Mouse (Mus musculus): ENCODE data around the gene Hoxd11. TPM values are rescaled to one million over a fixed set of nuclear protein-coding genes. Genes with fewer than 3 reads are reported as not detected.

The Hoxd11 gene
- polyA plus RNA-seq, 1 experiment, result not detected

- no peak for TF ChIP-seq CTCF (IDR thresholded peaks at IDR 0.05; ENCODE audit: extremely low read depth, insufficient read depth, insufficient read length, insufficient replicate concordance)
- no peak for TF ChIP-seq POLR2A (IDR thresholded peaks at IDR 0.05; ENCODE audit: low read depth, low read length)
- 7% methylated on average over 15 of the region's 15 CpGs for WGBS
- no peak overlapping the region for H3K27ac ChIP-seq (ENCODE audit: insufficient read depth, low read length)
- peaks cover 9% of the 10 kb centered on the region for H3K4me1 ChIP-seq (ENCODE audit: control insufficient read depth, insufficient read depth, insufficient read length)
- H3K4me3 ChIP-seq (ENCODE audit: extremely low read depth, insufficient read depth, insufficient read length), result peak overlapping the region; percentile 11; the same call in 1 of the 2 replicates
- H3K27me3 ChIP-seq (ENCODE audit: control insufficient read depth, insufficient read depth, low read length), result peaks cover 58% of the 10 kb centered on the region
- no peak for DNase-seq (ENCODE audit: low read depth in 1 of 2, low spot score in 2 of 2)
- no peaks in the 10 kb centered on the region for H3K36me3 ChIP-seq (ENCODE audit: control insufficient read depth, insufficient read depth, low read length)
Measured at GRCm38 (mm10) chr2:74658024-74658666, 21.2 kb upstream of the Hoxd11 start.

GRCm38 (mm10) chr2:74658667-74659371 lies 20.5 kb upstream of the Hoxd11 start:
- H3K4me1 ChIP-seq (ENCODE audit: control insufficient read depth, insufficient read depth, insufficient read length), result peaks cover 9% of the 10 kb centered on the region
- no peak for TF ChIP-seq CTCF (IDR thresholded peaks at IDR 0.05; ENCODE audit: extremely low read depth, insufficient read depth, insufficient read length, insufficient replicate concordance)
- TF ChIP-seq POLR2A (IDR thresholded peaks at IDR 0.05; ENCODE audit: low read depth, low read length), result no peak
- no peak overlapping the region for H3K27ac ChIP-seq (ENCODE audit: insufficient read depth, low read length)
- H3K4me3 ChIP-seq (ENCODE audit: extremely low read depth, insufficient read depth, insufficient read length), result 0 out of 2 replicates have a peak overlapping the region, but pooled peaks have one; percentile 1
- DNase-seq (ENCODE audit: low read depth in 1 of 2, low spot score in 2 of 2), result no peak
- 5% methylated on average over 47 of the region's 47 CpGs for WGBS
- peaks cover 59% of the 10 kb centered on the region for H3K27me3 ChIP-seq (ENCODE audit: control insufficient read depth, insufficient read depth, low read length)
- H3K36me3 ChIP-seq (ENCODE audit: control insufficient read depth, insufficient read depth, low read length), result no peaks in the 10 kb centered on the region

GRCm38 (mm10) chr2:74659507-74660005 lies 19.8 kb upstream of the Hoxd11 start, which contains the start of gene Evx2:
Evx2 (minus strand) TSS chr2:74659557.
- Histone ChIP-seq H3K4me3 (ENCODE audit: extremely low read depth, insufficient read depth, insufficient read length) (0 out of 2 replicates have a peak within 1 kb of the TSS, but pooled peaks have one; percentile 1), H3K27ac (ENCODE audit: insufficient read depth, low read length) (no peak within 1 kb of the TSS), H3K4me1 (ENCODE audit: control insufficient read depth, insufficient read depth, insufficient read length) (peaks cover 9% of the 10 kb centered on the region), H3K27me3 (ENCODE audit: control insufficient read depth, insufficient read depth, low read length) (peaks cover 56% of the 10 kb centered on the region), H3K36me3 (ENCODE audit: control insufficient read depth, insufficient read depth, low read length) (no peaks in the 10 kb centered on the region)
- DNase-seq (ENCODE audit: low read depth in 1 of 2, low spot score in 2 of 2), result no peak
- no peak for TF ChIP-seq POLR2A (IDR thresholded peaks at IDR 0.05; ENCODE audit: low read depth, low read length)
- TF ChIP-seq CTCF (IDR thresholded peaks at IDR 0.05; ENCODE audit: extremely low read depth, insufficient read depth, insufficient read length, insufficient replicate concordance), result no peak
- 12% methylated on average over 28 of the region's 28 CpGs for WGBS

- Histone ChIP-seq H3K4me3 (ENCODE audit: extremely low read depth, insufficient read depth, insufficient read length) (no peak overlapping the region), H3K36me3 (ENCODE audit: control insufficient read depth, insufficient read depth, low read length) (no peaks in the 10 kb centered on the region), H3K27ac (ENCODE audit: insufficient read depth, low read length) (no peak overlapping the region), H3K27me3 (ENCODE audit: control insufficient read depth, insufficient read depth, low read length) (peaks cover 47% of the 10 kb centered on the region), H3K4me1 (ENCODE audit: control insufficient read depth, insufficient read depth, insufficient read length) (peaks cover 6% of the 10 kb centered on the region)
- TF ChIP-seq CTCF (IDR thresholded peaks at IDR 0.05; ENCODE audit: extremely low read depth, insufficient read depth, insufficient read length, insufficient replicate concordance) (no peak), POLR2A (IDR thresholded peaks at IDR 0.05; ENCODE audit: low read depth, low read length) (no peak)
- no peak for DNase-seq (ENCODE audit: low read depth in 1 of 2, low spot score in 2 of 2)
- 7% methylated on average over 30 of the region's 30 CpGs for WGBS
Measured at GRCm38 (mm10) chr2:74660421-74661375, 18.7 kb upstream of the Hoxd11 start.

- peaks cover 42% of the 10 kb centered on the region for H3K27me3 ChIP-seq (ENCODE audit: control insufficient read depth, insufficient read depth, low read length)
- H3K27ac ChIP-seq (ENCODE audit: insufficient read depth, low read length), result no peak overlapping the region
- no peak for DNase-seq (ENCODE audit: low read depth in 1 of 2, low spot score in 2 of 2)
- H3K4me1 ChIP-seq (ENCODE audit: control insufficient read depth, insufficient read depth, insufficient read length), result peaks cover 3% of the 10 kb centered on the region; the same call in 1 of the 2 replicates
- H3K4me3 ChIP-seq (ENCODE audit: extremely low read depth, insufficient read depth, insufficient read length), result no peak overlapping the region
- H3K36me3 ChIP-seq (ENCODE audit: control insufficient read depth, insufficient read depth, low read length), result no peaks in the 10 kb centered on the region
- 6% methylated on average over 14 of the region's 14 CpGs for WGBS
- TF ChIP-seq POLR2A (IDR thresholded peaks at IDR 0.05; ENCODE audit: low read depth, low read length) (no peak), CTCF (IDR thresholded peaks at IDR 0.05; ENCODE audit: extremely low read depth, insufficient read depth, insufficient read length, insufficient replicate concordance) (no peak)
Measured at GRCm38 (mm10) chr2:74661685-74662084, 17.7 kb upstream of the Hoxd11 start.

GRCm38 (mm10) chr2:74663291-74663925 lies 15.9 kb upstream of the Hoxd11 start:
- TF ChIP-seq POLR2A (IDR thresholded peaks at IDR 0.05; ENCODE audit: low read depth, low read length) (no peak), CTCF (IDR thresholded peaks at IDR 0.05; ENCODE audit: extremely low read depth, insufficient read depth, insufficient read length, insufficient replicate concordance) (peak; percentile 29; the same call in 1 of the 2 replicates)

More at GRCm38 (mm10) chr2:74663291-74663925, 15.9 kb upstream of the Hoxd11 start:
- H3K4me3 ChIP-seq (ENCODE audit: extremely low read depth, insufficient read depth, insufficient read length), result no peak overlapping the region
- no peaks in the 10 kb centered on the region for H3K36me3 ChIP-seq (ENCODE audit: control insufficient read depth, insufficient read depth, low read length)
- no peak overlapping the region for H3K27ac ChIP-seq (ENCODE audit: insufficient read depth, low read length)
- peaks cover 41% of the 10 kb centered on the region for H3K27me3 ChIP-seq (ENCODE audit: control insufficient read depth, insufficient read depth, low read length)
- no peaks in the 10 kb centered on the region; the same call in 1 of the 2 replicates for H3K4me1 ChIP-seq (ENCODE audit: control insufficient read depth, insufficient read depth, insufficient read length)
- no peak for DNase-seq (ENCODE audit: low read depth in 1 of 2, low spot score in 2 of 2)
- 5% methylated on average over 18 of the region's 18 CpGs for WGBS
